Mouse (Mus musculus): ENCODE results near the gene Psmc4.

DNA sequence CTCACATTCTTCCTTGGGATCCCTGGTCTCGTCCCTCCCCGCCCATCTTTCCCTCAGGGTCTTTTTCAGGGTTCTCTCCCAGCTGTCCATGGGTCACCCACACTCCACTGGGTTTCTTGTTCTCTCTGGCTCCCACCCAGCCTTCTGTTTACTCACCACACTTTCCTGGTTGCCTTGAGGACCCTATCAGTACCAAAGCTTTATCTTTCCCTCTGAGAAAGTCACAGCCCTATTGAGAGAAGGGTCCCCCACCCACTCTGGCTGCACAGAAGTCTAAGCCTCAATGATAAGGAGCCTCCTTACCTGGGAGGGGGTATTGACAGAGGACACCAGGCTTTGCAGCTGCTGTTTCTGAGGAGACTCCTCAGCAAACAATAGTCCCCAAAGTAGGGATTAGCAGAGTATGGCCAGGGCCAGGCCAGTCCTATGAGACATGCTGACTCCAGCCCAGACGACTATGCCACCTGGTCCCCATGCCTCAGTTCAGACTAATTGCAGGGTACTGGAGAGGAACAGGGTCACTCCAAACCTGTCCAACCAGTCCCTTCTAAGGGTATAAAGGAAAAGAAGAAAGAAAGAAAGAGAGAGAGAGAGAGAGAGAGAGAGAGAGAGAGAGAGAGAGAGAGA is 19.8 kb upstream of the Psmc4 start:
- no peak for TF ChIP-seq CTCF (IDR thresholded peaks at IDR 0.05)
- TF ChIP-seq EP300 (IDR thresholded peaks at IDR 0.05) = no peak

All from lung, postnatal 0 days (tissue).